Mouse (Mus musculus) cerebellum, adult 2 months (tissue): Measurements from ENCODE around the gene Fam222b.

Experiments used
- CTCF ChIP-seq: fragments of 200-500 bp; IDR thresholded peaks from 2 replicates; pipeline ENCODE4 v1.5.1; 2011; ENCODE audit warnings: low read depth, mild to moderate bottlenecking, control low read depth, low read length, moderate library complexity, borderline replicate concordance; ENCODE audit not compliant: insufficient read depth
- POLR2A ChIP-seq: fragments of 200-500 bp; IDR thresholded peaks from 2 replicates; pipeline ENCODE4 v1.6.1; 2011; ENCODE audit warnings: low read length, control low read depth, borderline replicate concordance; ENCODE audit not compliant: insufficient read depth

- TF ChIP-seq CTCF (no peak), POLR2A (no peak)
Measured at GRCm38 (mm10) chr11:78143520-78143919, 49.1 kb downstream of the Fam222b start.
